Mouse (Mus musculus): ENCODE data around the gene D8Ertd738e. TPM values are rescaled to one million over a fixed set of nuclear protein-coding genes. Genes with fewer than 3 reads are reported as not detected.
A peak's percentile ranks its signal among the peaks of the same experiment; 100 is the strongest.

The D8Ertd738e gene
- total RNA-seq (2021) (100 to 1,000 TPM; 206 to 249 TPM), polyA plus RNA-seq (2012; rRNA removed) (144 and 158 TPM in 2 replicates)
- long read RNA-seq, transcript D8Ertd738e-201 (3 exons, 616 nt) = major isoform, 223 of 231 reads
- long read RNA-seq, partial matches to known transcripts = 1 of 231 reads
- long read RNA-seq, other reads (novel, unspliced or antisense) = 7 of 231 reads

DNA sequence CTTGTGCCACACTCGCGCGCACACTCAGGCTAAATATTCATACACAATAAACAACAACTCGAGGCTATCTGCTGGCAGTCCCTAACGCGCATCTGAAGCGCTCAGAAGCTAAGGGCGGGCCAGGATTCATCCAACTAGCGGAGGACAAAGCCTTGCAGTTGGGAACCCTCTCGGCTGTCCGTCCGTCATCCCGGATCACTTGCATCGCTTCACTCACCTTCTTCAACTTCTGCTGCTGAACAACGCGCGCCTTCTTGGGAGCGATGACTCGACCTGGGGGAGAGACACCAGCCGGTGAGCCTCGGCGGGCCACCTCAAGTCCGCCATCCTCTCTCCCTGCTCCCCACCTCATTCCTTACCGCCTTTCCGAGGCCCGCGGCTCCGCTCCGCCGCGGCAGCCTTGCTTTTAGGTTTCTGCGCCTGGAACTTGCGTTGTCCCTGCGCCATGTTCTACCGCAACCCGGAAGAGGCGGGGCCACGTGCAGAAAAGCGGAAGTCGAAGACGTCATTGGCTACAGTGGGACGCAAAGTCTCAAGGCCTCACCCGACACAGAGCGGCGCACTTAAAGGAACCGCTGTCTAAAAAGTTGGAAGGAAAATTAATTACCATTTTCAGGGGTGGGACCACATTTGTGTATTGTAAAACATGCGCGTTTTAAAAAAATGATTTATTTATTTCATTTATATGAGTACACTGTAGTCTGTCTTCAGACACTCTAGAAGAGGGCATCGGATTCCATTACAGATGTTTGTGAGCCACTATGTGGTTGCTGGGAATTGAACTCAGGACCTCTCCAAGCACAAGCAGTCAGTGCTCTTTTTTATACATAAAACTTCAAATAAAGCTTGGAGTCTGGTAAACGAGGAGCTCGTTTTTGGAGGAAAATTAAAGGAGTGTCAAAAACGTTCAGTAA lies at the start of gene D8Ertd738e:
TSS of gene D8Ertd738e (minus strand) at position 463 of the 914 bp plus-strand sequence.
- Histone ChIP-seq H3K36me3 (ENCODE audit: control insufficient read depth, insufficient read depth, low read length) (0 out of 2 replicates have a peak, but pooled peaks cover 2% of the 10 kb centered on the region), H3K27me3 (ENCODE audit: control insufficient read depth, insufficient read depth, low read length) (no peaks in the 10 kb centered on the region), H3K9ac (ENCODE audit: low read depth, low read length) (peak within 1 kb of the TSS; percentile 92), H3K27ac (peak within 1 kb of the TSS; percentile 95), H3K4me1 (ENCODE audit: control insufficient read depth, insufficient read depth, low read length) (no peaks in the 10 kb centered on the region; the same call in 1 of the 2 replicates), H3K79me2 (replicated peaks; ENCODE audit: control insufficient read depth, insufficient read depth, low read length) (no peaks in the 10 kb centered on the region), H3K4me3 (peak within 1 kb of the TSS; percentile 80)
- DNase-seq = peak; percentile 89 to 92
- intact Hi-C loops (cut with DNase I) = loop anchor here (1.0 kb wide), 1 partner anchor 12 kb away; the partner anchor contains the start of gene Zswim4
- TF ChIP-seq CTCF (IDR thresholded peaks at IDR 0.05) = no peak
- TF ChIP-seq POLR2A (IDR thresholded peaks at IDR 0.05; ENCODE audit: insufficient read depth, low read depth, low read length) = peak; percentile 98
- peak; percentile 93 for TF ChIP-seq EP300 (IDR thresholded peaks at IDR 0.05; ENCODE audit: insufficient read depth, low read depth, low read length)
- 3% methylated on average over 52 of the region's 52 CpGs for WGBS

DNA sequence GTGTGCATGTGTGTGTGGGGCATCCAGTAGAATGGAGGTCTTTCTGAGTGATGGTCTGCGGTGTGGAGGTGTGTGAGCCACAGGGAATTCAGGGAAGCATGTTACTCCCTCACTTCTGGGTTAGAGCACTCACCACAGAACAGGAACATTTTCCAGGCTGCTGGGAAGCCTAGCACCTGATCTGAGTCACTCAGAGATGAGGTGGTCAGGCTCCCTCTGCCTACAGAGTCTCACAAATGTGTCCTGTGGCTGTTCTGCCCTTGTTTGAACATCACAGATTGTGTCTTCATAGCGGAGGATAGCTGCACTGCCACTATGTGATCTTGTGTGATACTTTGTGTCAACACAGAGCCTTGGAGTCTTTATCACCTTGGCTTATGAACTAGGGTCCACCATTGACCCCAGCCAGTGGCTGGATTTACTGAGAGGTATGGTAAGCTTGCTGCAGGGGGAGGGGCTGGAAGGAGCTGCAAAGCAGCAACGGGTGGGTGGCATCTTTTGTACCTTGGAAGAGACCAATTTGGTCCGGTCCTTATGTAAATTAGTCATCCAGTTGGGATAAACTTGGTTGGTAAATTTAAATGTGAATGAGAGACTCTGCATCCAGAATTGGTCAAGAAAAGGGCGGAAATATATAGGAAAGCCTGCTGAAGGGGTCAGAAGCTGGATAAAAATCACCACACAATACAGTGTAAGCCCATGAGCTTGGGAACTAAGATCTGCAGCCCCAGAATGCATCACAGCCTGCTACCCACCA lies 47.7 kb upstream of the D8Ertd738e start:
- H3K36me3 ChIP-seq (ENCODE audit: control insufficient read depth, insufficient read depth, low read length) = no peaks in the 10 kb centered on the region
- TF ChIP-seq CTCF (IDR thresholded peaks at IDR 0.05) (no peak), EP300 (IDR thresholded peaks at IDR 0.05; ENCODE audit: insufficient read depth, low read depth, low read length) (no peak), POLR2A (IDR thresholded peaks at IDR 0.05; ENCODE audit: insufficient read depth, low read depth, low read length) (no peak)
- H3K9ac ChIP-seq (ENCODE audit: low read depth, low read length) = no peak overlapping the region
- H3K27me3 ChIP-seq (ENCODE audit: control insufficient read depth, insufficient read depth, low read length) = no peaks in the 10 kb centered on the region
- H3K79me2 ChIP-seq (replicated peaks; ENCODE audit: control insufficient read depth, insufficient read depth, low read length) = no peaks in the 10 kb centered on the region
- DNase-seq = no peak
- 74% methylated on average over 5 of the region's 5 CpGs for WGBS
- no peaks in the 10 kb centered on the region for H3K4me1 ChIP-seq (ENCODE audit: control insufficient read depth, insufficient read depth, low read length)
- H3K4me3 ChIP-seq = no peak overlapping the region
- intact Hi-C loops (cut with DNase I) = no loop called here
- H3K27ac ChIP-seq = no peak overlapping the region

DNA sequence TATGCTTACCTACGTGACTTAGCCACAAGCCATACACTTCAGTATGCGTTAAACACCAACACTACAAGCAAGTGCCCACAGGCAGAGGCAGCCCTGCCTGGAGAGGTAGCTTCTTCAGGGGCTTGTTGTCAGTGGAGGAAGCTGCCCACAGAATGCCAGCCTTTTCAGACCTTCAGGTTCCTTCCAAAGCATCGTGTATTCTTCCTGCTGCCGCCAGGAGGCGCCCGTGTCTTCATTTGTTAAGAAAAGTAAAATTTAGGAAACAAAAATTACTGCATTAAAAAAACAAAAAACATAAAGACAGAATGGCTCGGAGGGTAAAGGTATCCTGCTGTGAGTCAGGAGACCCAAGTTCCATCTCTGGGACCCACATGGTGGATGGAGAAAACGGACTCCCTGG lies 42.2 kb upstream of the D8Ertd738e start:
- 25% methylated on average over 8 of the region's 8 CpGs for WGBS

GRCm38 (mm10) chr8:84291086-84291485 lies 41.6 kb upstream of the D8Ertd738e start:
- WGBS = 63% methylated on average over 5 of the region's 5 CpGs
- Histone ChIP-seq H3K4me1 (ENCODE audit: control insufficient read depth, insufficient read depth, low read length) (no peaks in the 10 kb centered on the region), H3K27ac (no peak overlapping the region), H3K4me3 (no peak overlapping the region), H3K27me3 (ENCODE audit: control insufficient read depth, insufficient read depth, low read length) (no peaks in the 10 kb centered on the region), H3K36me3 (ENCODE audit: control insufficient read depth, insufficient read depth, low read length) (no peaks in the 10 kb centered on the region), H3K79me2 (replicated peaks; ENCODE audit: control insufficient read depth, insufficient read depth, low read length) (no peaks in the 10 kb centered on the region), H3K9ac (ENCODE audit: low read depth, low read length) (no peak overlapping the region)
- no peak for TF ChIP-seq POLR2A (IDR thresholded peaks at IDR 0.05; ENCODE audit: insufficient read depth, low read depth, low read length)
- no peak for TF ChIP-seq EP300 (IDR thresholded peaks at IDR 0.05; ENCODE audit: insufficient read depth, low read depth, low read length)
- TF ChIP-seq CTCF (IDR thresholded peaks at IDR 0.05) = no peak
- DNase-seq = no peak
- intact Hi-C loops (cut with DNase I) = loop anchor here (5.0 kb wide), 1 partner anchor 266 kb away; no protein-coding TSS in a partner anchor

More for the DNA sequence above, 42.2 kb upstream of the D8Ertd738e start:
- peak; percentile 39 to 64 for DNase-seq
- Histone ChIP-seq H3K4me3 (no peak overlapping the region), H3K27ac (no peak overlapping the region), H3K4me1 (ENCODE audit: control insufficient read depth, insufficient read depth, low read length) (no peaks in the 10 kb centered on the region), H3K27me3 (ENCODE audit: control insufficient read depth, insufficient read depth, low read length) (no peaks in the 10 kb centered on the region), H3K9ac (ENCODE audit: low read depth, low read length) (no peak overlapping the region), H3K79me2 (replicated peaks; ENCODE audit: control insufficient read depth, insufficient read depth, low read length) (no peaks in the 10 kb centered on the region), H3K36me3 (ENCODE audit: control insufficient read depth, insufficient read depth, low read length) (no peaks in the 10 kb centered on the region)
- TF ChIP-seq CTCF (IDR thresholded peaks at IDR 0.05) (peak; percentile 95), POLR2A (IDR thresholded peaks at IDR 0.05; ENCODE audit: insufficient read depth, low read depth, low read length) (no peak)
- intact Hi-C loops (cut with DNase I) = loop anchor here (1.0 to 5.0 kb wide), 2 partner anchors 66 to 266 kb away; no protein-coding TSS in a partner anchor

DNA sequence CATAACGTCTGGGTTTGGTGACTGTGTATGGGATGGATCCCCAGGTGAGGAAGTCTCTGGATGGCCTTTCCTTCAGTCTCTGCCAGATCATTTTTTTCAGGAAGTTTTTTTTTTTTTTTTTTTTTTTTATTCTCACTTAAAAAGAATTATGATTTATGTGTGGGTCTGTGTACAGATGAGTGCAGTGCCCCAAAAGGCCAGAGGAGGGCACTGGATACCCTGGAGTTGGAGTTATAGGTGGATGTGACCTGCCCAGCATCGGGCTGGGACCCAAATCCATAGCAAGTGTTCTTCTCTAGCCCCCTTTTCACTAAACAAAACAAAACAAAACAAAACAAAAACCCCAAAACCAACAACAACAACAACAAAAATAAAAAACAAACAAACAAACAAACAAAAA lies 39.4 kb upstream of the D8Ertd738e start:
- H3K4me1 ChIP-seq (ENCODE audit: control insufficient read depth, insufficient read depth, low read length) = no peaks in the 10 kb centered on the region
- 39% methylated on average over 2 of the region's 2 CpGs for WGBS
- no peak overlapping the region for H3K9ac ChIP-seq (ENCODE audit: low read depth, low read length)
- no peaks in the 10 kb centered on the region for H3K79me2 ChIP-seq (replicated peaks; ENCODE audit: control insufficient read depth, insufficient read depth, low read length)
- H3K27ac ChIP-seq = no peak overlapping the region
- intact Hi-C loops (cut with DNase I) = no loop called here
- no peak for DNase-seq
- H3K4me3 ChIP-seq = no peak overlapping the region
- TF ChIP-seq POLR2A (IDR thresholded peaks at IDR 0.05; ENCODE audit: insufficient read depth, low read depth, low read length) (no peak), CTCF (IDR thresholded peaks at IDR 0.05) (peak; percentile 46)
- H3K36me3 ChIP-seq (ENCODE audit: control insufficient read depth, insufficient read depth, low read length) = no peaks in the 10 kb centered on the region
- no peaks in the 10 kb centered on the region for H3K27me3 ChIP-seq (ENCODE audit: control insufficient read depth, insufficient read depth, low read length)
